Comparison of ENCODE assay signal across 28 mouse cellular contexts in genomic region chr16:34047543-34047942, GRCm38 (mm10).
DNase-seq lines count a peak whose midpoint lies in the region; ATAC-seq and TF ChIP-seq lines count a peak whose summit lies in the region.
"Had no signal": no experiment of that assay in that cellular context is flagged by ENCODE, and none has a peak within 500 bp of the region (broad histone marks: within the 10 kb centered on the region; RNA-seq: fewer than 3 reads in every experiment).

No protein-coding gene starts in this region.

- no peaks in the 10 kb centered on the region for H3K27me3 ChIP-seq in kidney, adult 2 months (replicated peaks; ENCODE audit: control insufficient read depth, insufficient read depth, low read length)
- no peaks in the 10 kb centered on the region for H3K27me3 ChIP-seq in kidney, embryonic 14.5 days (ENCODE audit: control insufficient read depth, insufficient read depth, low read length)
- H3K27me3 ChIP-seq in G1E (ENCODE audit: insufficient read depth, low read length), result peaks cover 71% of the 10 kb centered on the region
- H3K27me3 ChIP-seq in liver, embryonic 12.5 days (replicated peaks), result peaks cover 2% of the 10 kb centered on the region; the same call in 1 of the 2 replicates
- H3K27me3 ChIP-seq: embryonic facial prominence, embryonic 12.5 days; forebrain, embryonic 15.5 days; heart, embryonic 15.5 days; kidney, embryonic 15.5 days; limb, embryonic 15.5 days; lung, embryonic 15.5 days; megakaryocyte, embryonic 14.5 days; midbrain, embryonic 13.5 days; Patski had no signal

- H3K9ac ChIP-seq in kidney, embryonic 14.5 days (ENCODE audit: low read depth, low read length), result no peak overlapping the region
- H3K9ac ChIP-seq in liver, embryonic 12.5 days, result no peak overlapping the region
- H3K9ac ChIP-seq: embryonic facial prominence, embryonic 12.5 days; forebrain, embryonic 15.5 days; heart, embryonic 15.5 days; kidney, embryonic 15.5 days; limb, embryonic 15.5 days; lung, embryonic 15.5 days; midbrain, embryonic 13.5 days had no signal

- H3K9me3 ChIP-seq in kidney, embryonic 14.5 days (ENCODE audit: control insufficient read depth, low read length), result no peaks in the 10 kb centered on the region
- H3K9me3 ChIP-seq in G1E (replicated peaks), result no peaks in the 10 kb centered on the region
- H3K9me3 ChIP-seq in liver, embryonic 12.5 days (replicated peaks), result no peaks in the 10 kb centered on the region
- H3K9me3 ChIP-seq: embryonic facial prominence, embryonic 12.5 days; forebrain, embryonic 15.5 days; heart, embryonic 15.5 days; kidney, embryonic 15.5 days; limb, embryonic 10.5 days; limb, embryonic 15.5 days; lung, embryonic 15.5 days; megakaryocyte, embryonic 14.5 days; midbrain, embryonic 13.5 days had no signal

- 73% methylated on average over 7 of the region's 7 CpGs for WGBS in kidney, adult 2 months
- WGBS in kidney, embryonic 14.5 days, result 77% methylated on average over 7 of the region's 7 CpGs
- 39% methylated on average over 7 of the region's 7 CpGs for WGBS in liver, embryonic 12.5 days (ENCODE audit: insufficient replicate concordance)

- TF ChIP-seq CTCF in kidney, adult 2 months (conservative IDR thresholded peaks at IDR 0.05; ENCODE audit: insufficient read depth, insufficient read length, low read depth, low read length), result no peak
- TF ChIP-seq CTCF in G1E (IDR thresholded peaks at IDR 0.05; ENCODE audit: low read depth, low read length), result no peak
- TF ChIP-seq CTCF in gastrocnemius, adult 2 months (IDR thresholded peaks at IDR 0.05), result no peak

- H3K36me3 ChIP-seq in kidney, adult 2 months (ENCODE audit: control insufficient read depth, insufficient read depth, low read length), result no peaks in the 10 kb centered on the region
- peaks cover 3% of the 10 kb centered on the region; the same call in 1 of the 2 replicates for H3K36me3 ChIP-seq in kidney, embryonic 14.5 days (ENCODE audit: control insufficient read depth, insufficient read depth, low read length)
- no peaks in the 10 kb centered on the region for H3K36me3 ChIP-seq in G1E (replicated peaks)
- peaks cover under 1% of the 10 kb centered on the region for H3K36me3 ChIP-seq in liver, embryonic 12.5 days
- H3K36me3 ChIP-seq: kidney, embryonic 15.5 days; limb, embryonic 10.5 days had no signal

- H3K27ac ChIP-seq in kidney, adult 2 months (ENCODE audit: insufficient read depth, low read depth, low read length), result no peak overlapping the region
- H3K27ac ChIP-seq in kidney, embryonic 14.5 days (ENCODE audit: low read depth, low read length), result no peak overlapping the region
- H3K27ac ChIP-seq in liver, embryonic 12.5 days, result peak overlapping the region; percentile 42
- H3K27ac ChIP-seq in gastrocnemius, adult 2 months, result no peak overlapping the region
- H3K27ac ChIP-seq: embryonic facial prominence, embryonic 12.5 days; forebrain, embryonic 15.5 days; heart, embryonic 15.5 days; kidney, embryonic 15.5 days; limb, embryonic 10.5 days; limb, embryonic 15.5 days; midbrain, embryonic 13.5 days had no signal

- TF ChIP-seq POLR2A in kidney, adult 2 months (IDR thresholded peaks at IDR 0.05; ENCODE audit: low read depth, low read length), result no peak

- intact Hi-C loops in gastrocnemius, adult 2 months (cut with DNase I), result no loop called here

- peak; percentile 26 for DNase-seq in kidney, adult 2 months
- no peak for DNase-seq in G1E (ENCODE audit: low spot score)
- no peak for DNase-seq in B cell, adult 2 months
- no peak for DNase-seq in testis, postnatal 14 days (ENCODE audit: low spot score)
- no peak for DNase-seq in gastrocnemius, adult 2 months
- DNase-seq: adrenal gland, postnatal 10 days; cerebellum, adult 9-11 months; embryo, embryonic 11 days; kidney, postnatal 25 days; lung, postnatal 36 days; retina, postnatal 1 day; right cerebral cortex, postnatal 25 days; spleen, adult 18-20 months; thymus, postnatal 14 days had no signal

- no peak for ATAC-seq in kidney, embryonic 14.5 days (ENCODE audit: low FRiP score, low TSS enrichment)
- ATAC-seq in G1E (ENCODE audit: extremely low read depth, insufficient number of reproducible peaks, low FRiP score, poor library complexity, severe bottlenecking), result no peak; the same call in 1 of the 2 replicates
- 0 out of 2 replicates have a peak, but pooled peaks have one; percentile 13 for ATAC-seq in liver, embryonic 12.5 days
- 0 out of 2 replicates have a peak, but pooled peaks have one; percentile 10 for ATAC-seq in megakaryocyte-erythroid progenitor cell, adult 5-6 weeks (replicated peaks; ENCODE audit: low FRiP score, low TSS enrichment, poor library complexity, severe bottlenecking)
- ATAC-seq: forebrain, embryonic 15.5 days; hindbrain, embryonic 16.5 days; midbrain, embryonic 13.5 days; Patski had no signal

- no peaks in the 10 kb centered on the region for H3K4me1 ChIP-seq in kidney, adult 2 months (ENCODE audit: control insufficient read depth, insufficient read depth, low read length)
- no peaks in the 10 kb centered on the region for H3K4me1 ChIP-seq in kidney, embryonic 14.5 days (ENCODE audit: control insufficient read depth, insufficient read depth, low read length)
- H3K4me1 ChIP-seq in G1E (ENCODE audit: insufficient read depth, low read depth, low read length), result peaks cover 79% of the 10 kb centered on the region
- peaks cover 80% of the 10 kb centered on the region for H3K4me1 ChIP-seq in liver, embryonic 12.5 days
- H3K4me1 ChIP-seq: embryonic facial prominence, embryonic 12.5 days; kidney, embryonic 15.5 days; lung, embryonic 15.5 days; midbrain, embryonic 13.5 days had no signal

- H3K4me2 ChIP-seq in kidney, embryonic 14.5 days (replicated peaks; ENCODE audit: low read depth, low read length), result no peak overlapping the region
- no peak overlapping the region for H3K4me2 ChIP-seq in liver, embryonic 12.5 days
- H3K4me2 ChIP-seq: embryonic facial prominence, embryonic 12.5 days; forebrain, embryonic 15.5 days; heart, embryonic 15.5 days; kidney, embryonic 15.5 days; limb, embryonic 15.5 days; lung, embryonic 15.5 days; midbrain, embryonic 13.5 days had no signal

- H3K4me3 ChIP-seq in kidney, adult 2 months (ENCODE audit: insufficient read depth, low read depth, low read length), result no peak overlapping the region
- no peak overlapping the region for H3K4me3 ChIP-seq in kidney, embryonic 14.5 days (ENCODE audit: low read length)
- H3K4me3 ChIP-seq in G1E (ENCODE audit: low read depth, low read length), result peak overlapping the region; percentile 15; the same call in 1 of the 2 replicates
- H3K4me3 ChIP-seq in liver, embryonic 12.5 days, result no peak overlapping the region
- H3K4me3 ChIP-seq in gastrocnemius, adult 2 months, result no peak overlapping the region
- H3K4me3 ChIP-seq: embryonic facial prominence, embryonic 12.5 days; forebrain, embryonic 15.5 days; heart, embryonic 15.5 days; kidney, embryonic 15.5 days; limb, embryonic 10.5 days; limb, embryonic 15.5 days; lung, embryonic 15.5 days; megakaryocyte, embryonic 14.5 days; midbrain, embryonic 13.5 days had no signal

Comparison
In these comparisons a context has a peak if more than half of its experiments do, and no peak if none do; other contexts are left out.
1. ATAC-seq: peak in liver, embryonic 12.5 days (single experiment) and megakaryocyte-erythroid progenitor cell, adult 5-6 weeks (single experiment); none in kidney, embryonic 14.5 days (single experiment) and G1E (single experiment).